Mouse (Mus musculus) testis, adult 2 months (tissue): ENCODE measurements around the gene Tgfbr3.

ENCODE experiments used
- CTCF ChIP-seq: fragments of 200-500 bp; IDR thresholded peaks from 2 replicates; pipeline ENCODE4 v1.5.1; 2012; ENCODE audit warnings: low read depth, mild to moderate bottlenecking, inconsistent platforms, low read length, moderate library complexity; ENCODE audit not compliant: control insufficient read depth, insufficient read depth, insufficient replicate concordance
- POLR2A ChIP-seq: fragments of 200-500 bp; IDR thresholded peaks from 2 replicates; pipeline ENCODE4 v1.6.1; 2012; ENCODE audit warnings: low read depth, mild to moderate bottlenecking, inconsistent platforms, low read length, moderate library complexity; ENCODE audit not compliant: control insufficient read depth

DNA sequence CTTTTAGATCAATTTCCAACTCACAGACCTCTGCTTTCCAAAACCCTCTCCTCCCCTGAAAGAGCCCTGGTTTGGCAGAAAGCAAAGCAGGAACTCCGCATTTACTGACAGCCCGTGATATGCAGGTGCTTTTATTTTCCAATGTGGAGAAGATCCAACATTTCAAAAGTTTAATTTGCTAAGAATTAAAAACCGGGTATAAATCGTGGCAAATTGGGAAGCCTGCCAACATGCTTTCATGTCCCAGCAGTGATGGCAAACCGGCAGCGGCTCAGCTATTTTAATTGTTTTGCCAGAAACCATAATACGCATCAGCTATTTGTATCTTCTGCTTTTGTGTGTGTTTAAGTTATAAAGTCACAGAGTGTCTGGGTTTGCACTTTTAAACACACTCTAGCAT lies 162.9 kb downstream of the Tgfbr3 start:
- no peak for TF ChIP-seq POLR2A
- no peak for TF ChIP-seq CTCF
